Mouse (Mus musculus): ENCODE data around the gene Igf2r.

Gene Igf2r

DNA sequence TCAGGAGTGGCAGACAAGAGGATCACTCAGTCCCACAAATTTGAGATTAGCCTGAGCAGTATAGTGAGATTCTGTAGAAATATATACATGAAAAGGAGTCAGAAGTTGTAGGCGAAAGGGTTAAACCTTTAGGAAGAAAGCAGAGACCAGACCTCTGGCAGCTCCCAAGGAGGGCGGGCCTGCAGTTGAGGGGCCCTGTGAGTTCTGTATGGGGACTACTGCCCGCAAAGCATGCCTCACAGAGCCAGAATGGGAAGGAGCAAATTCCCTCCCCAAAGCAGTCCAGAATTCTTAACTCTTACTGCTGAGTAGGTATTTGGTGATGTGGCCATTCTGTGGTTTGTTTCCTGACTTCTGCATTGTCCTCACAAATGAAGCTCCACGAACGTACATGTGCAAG is 11.6 kb upstream of the Igf2r start:
- DNase-seq = no peak

DNA sequence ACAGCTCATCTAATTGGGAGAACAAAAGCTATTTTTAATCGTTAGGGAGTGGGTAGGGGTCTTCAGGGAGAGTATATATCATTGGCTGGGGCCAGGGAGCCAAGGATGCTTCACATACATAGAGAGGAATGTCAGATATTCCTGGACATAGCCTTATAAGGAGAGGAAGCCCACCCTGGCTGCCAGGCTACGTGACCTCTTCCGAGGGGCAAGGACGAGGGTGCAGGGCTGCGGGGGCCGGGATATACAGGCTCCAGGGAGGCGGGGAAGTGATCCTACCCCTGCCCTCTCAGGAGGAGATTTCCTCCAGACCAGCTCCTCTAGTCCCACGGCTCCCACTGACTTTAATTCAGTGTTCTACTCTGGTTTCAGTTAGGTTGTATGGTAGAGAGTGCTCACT is 10.7 kb upstream of the Igf2r start:
- DNase-seq = no peak

DNA sequence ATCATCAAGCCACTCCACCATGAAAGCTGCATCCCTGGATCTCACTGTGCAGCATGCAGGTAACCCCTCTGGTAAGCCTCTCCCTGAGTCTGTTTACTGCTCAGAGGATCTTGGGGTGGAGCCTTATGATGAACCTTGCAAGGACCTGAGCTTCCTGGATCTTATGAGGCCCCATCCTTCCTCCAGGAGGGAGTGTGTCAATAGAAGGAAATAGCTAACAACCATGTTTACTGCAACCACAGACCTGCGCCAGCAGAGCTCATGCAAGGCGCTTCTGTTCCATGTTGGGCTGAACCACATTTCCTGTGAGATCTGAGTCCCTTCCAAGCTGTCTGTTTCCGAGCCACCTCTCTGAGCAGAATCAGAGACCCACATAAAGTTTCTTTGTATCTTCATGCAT is 10.0 kb upstream of the Igf2r start:
- no peak for DNase-seq

DNA sequence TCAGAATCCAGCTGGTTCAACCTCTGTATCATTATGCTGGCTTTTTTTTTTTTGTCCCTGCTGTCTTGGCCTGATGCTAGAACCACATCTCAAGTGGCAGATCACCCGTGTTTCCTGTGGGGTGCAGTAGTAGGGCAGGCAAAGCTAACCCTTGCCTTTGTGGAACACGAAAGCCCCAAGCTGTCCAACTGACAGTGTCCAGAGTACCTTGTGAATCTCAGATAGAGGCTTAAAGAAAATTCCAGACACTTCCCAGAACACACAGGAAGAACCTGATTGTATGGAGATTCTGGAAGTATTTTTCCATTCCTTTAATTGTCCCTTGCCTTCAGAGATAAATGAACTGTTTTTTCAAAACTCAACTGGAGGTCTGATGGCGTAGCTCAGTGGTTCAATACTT is 4.5 kb upstream of the Igf2r start:
- no peak for DNase-seq

DNA sequence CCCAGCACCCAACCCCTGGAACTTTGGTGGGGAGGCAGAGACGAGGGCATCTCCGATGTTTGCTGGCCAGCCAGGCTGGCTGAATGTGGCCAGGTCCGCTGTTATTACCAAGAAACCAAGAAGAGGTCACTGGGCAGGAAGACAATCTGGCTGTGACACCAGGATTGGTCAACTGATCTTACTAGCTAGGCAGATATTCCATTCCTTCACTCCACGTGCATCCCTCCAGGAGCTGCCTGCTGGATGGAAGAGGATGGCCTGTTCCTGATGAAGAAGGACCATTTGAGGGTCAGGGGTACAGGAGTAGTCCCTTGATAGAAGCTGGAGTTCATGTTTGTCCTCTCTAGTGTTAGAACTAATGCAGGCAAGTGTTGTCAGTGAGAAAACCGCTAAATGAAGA is 1.0 kb upstream of the Igf2r start:
- DNase-seq = no peak

DNA sequence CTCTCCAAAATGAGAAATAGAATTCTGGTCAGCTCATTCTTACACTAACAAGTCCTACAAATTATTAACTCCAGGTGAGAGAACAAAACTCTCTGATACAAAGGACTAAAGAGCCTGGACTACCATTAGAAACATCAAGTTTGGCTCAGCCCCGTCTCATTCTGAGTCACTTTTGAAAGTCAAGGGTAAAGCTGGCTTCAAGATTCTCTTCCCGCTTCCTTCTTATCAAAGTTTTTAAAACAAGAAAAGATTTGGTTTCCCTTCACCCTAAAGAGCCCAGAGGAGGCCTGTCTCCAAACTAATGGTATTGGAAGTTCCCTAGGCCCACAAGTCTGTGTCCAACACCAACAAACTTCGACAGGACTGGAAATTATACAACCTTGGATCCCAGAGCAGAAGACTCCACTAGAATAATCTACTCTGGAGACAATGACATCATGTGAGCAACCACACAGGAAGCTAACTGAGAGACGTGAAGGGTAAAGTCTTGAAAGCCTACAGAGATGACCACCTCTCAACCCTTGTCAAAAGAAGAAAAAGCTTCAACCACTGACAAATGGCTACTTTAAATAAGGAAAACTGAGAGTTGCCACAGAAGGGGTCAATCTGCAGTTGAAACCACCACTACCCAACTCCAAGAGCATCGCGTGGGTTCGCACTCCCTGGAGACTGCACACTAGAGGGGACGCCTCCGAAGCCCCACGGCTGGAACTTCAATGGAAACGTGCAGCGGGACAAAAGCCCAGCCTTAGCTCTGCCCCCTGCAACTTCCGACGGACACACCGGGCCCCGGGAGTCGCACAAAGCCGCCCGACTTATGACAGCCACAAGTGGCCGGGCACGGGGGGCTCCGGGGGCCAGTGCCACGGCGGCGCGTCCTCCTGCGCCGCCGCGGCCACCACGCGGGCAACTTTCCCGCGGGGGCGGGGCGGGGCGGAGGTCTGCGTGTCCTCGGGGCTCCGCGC is 767 bp downstream of the Igf2r start:
- no peak for DNase-seq

DNA sequence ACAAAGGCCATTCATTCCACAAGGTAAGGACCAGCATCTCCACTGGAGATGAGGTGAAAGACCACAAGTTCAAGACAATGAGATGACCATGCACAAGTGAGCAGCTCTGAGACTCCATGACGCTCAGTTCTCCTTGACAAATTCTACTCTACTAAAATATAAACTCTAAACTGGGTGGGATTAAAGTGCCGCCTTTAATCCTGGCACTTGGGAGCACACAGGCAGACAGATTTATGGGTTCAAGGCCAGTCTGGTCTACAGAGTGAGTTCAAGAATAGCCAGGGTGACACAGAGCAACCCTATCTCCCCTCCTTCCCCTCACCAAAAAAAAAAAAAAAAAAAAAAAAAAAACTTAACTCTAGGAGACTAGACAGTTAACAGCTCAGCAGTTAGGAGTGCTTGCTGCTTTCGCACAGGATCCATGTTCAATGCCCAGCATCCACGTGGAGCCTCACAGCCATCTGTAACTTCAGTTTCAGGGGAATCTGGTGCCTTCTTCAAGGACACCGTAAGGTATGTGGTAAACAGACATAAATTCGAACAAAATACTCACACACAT is 2.1 kb downstream of the Igf2r start:
- no peak for DNase-seq

DNA sequence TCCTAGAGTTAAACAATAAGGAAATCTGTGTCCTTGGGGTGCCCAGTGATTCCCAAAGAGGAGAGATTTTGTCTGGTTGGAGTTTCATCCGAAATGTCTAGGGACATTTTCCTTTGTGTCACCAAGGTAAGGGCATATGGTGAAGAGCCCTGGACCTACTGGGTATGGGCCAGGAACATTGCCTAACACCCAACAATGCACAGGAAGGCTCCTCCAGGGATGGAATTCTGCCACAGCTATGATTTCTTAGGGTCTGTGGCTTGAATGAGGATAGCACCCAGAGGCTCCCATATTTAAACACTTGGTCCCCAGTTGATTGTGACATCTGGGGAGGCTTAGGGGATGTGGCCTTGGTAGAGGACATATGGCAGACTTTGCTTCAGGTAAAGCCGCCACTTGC is 6.1 kb downstream of the Igf2r start:
- peak; percentile 38 to 51 for DNase-seq

DNA sequence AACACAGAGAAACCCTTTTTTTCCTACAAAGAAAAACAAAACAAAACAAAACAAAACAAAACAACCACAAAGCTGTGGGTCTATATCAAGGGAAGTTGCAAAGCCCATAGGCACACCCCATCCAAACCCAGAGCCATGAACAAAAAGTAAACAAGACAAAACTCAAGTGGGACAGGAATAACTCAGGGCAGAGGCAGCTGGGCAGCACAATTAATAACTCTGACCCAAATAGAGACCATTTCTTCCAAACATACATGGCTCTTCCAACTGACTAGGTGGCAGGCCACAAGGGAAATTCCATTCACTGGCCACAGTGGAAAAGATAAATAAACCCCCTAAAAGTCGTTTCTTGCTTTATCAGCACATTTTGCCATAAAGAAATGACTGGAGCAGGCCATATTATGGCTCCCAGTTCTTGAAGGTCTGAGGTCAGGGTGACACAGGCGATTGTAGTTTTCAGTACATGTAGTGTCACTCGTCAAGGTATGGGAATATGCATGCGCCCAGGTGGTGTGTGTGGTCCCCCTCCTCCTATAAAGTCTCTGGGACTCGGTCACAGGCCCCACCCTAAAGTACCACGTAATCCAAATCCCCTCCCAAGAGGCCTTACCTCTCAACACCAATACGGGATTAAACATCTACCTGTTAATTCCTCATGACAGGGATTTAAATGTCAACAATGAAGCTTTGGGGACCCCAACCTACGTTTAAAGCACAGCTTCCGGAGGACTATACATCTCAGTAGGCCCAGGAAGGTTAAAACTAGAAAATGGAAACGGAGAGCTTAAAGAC is 8.9 kb downstream of the Igf2r start:
- no peak for DNase-seq

DNA sequence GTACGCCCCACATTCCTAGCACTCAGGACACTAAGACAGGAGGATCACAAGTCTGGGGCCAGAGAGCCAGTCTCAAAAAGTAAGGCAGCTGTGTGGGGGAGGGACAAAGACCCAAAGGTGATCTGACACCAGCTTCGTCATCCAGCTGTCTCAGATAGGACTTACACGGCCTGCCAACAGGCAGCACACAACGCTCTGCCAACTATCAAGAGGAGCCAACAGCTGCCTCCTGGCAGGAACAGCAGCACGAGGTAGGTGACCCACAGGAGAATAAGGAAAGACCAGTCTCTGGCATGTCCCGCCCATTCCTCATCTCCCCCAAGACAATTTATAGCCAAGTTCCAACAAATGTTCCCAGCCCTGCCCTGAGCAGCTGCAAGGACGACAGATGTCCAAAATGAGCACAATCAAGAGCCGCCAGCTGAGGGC is 9.8 kb downstream of the Igf2r start:
- peak in 1 of 2 experiments; percentile 25 for DNase-seq

DNA sequence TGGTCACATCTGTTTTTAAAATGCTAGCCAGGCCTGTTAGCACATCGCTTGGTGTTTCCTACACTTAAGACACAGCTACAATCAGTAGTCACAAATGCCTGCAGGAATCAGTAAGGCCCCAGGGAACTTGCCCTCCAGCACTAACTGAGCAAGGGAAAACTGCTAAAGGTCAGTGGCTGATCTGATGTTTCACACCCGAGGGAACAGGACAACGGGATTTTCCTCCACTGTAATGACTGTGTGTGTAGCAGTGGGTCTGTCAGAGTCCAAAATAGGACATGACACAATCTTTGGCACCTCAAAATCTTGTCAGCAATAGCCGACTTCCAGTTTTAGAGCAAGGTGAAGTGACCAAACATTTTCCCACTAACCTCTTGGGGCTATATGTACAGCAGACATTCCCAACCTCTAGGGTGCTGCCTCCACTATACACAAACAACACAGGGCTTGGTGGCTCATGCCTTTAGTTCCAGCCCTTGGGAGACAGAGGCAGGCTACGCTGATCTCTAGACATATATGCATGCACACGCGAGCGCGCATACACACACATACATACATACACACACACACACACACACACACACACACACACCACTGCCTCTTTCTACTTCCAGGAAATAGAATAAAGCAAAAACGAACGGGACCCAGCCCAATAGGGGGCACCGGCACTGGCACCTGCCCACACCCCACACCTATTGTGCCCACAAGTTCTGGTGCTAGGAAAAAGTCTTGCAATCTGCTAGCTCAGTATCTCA is 10.6 kb downstream of the Igf2r start:
- peak in 1 of 2 experiments; percentile 44 for DNase-seq

DNA sequence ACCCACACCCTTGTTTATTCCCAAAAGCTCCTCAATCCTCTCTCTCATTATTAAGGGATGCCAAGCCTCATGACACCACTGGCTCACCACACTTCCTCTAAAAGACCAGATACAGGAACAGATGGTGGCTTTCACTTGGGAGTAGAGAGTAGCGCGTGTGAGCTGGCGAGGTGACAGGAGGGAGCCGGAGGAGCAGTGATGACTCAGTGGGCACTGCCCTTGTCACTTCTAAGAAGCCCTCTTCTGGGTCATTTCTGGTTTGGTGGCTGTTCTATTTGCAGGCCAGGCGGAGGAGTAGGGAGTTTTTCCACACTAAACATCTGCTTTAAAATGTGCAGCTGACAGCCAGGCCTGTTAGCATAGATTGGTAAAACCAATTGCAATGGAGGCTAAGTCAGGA is 11.5 kb downstream of the Igf2r start:
- peak; percentile 92 to 94 for DNase-seq

DNA sequence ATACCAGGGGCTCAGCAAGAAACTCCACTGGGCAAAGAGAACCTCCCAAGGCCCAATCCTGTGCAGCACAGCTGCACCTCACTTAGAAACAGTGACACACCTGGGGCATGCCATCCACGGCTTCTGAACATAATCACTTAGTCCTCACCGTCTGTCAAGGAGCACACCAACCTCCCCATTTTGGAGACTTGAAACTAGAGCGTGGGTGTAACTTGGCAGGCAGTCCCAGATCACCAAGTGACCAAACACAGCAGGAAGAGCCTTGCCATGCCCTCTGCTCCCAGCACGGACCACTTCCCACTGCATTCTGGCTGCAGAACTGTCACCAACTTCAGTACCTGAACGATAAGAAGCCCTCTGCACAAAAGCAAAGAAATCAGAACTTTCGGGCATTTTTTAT is 12.3 kb downstream of the Igf2r start:
- peak; percentile 58 to 59 for DNase-seq

DNA sequence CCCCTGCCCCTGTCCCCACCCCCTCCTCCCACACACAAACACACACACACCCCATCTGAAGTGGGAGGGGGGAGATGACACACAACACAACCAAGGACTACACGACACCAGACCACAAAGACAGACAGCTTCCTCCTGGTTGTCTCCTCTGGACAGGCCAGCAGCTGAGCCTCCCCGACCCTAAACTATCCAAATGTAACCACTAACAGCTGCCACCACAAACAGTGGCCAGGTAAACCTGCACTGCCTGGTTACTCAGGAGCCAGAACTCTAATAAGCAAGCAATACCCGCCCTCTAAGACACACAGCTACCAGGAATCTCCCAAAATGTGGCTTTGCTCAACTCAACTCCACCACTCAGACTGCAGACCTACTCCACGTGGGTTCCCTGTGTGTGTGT is 13.5 kb downstream of the Igf2r start:
- peak in 1 of 2 experiments; percentile 15 for DNase-seq

DNA sequence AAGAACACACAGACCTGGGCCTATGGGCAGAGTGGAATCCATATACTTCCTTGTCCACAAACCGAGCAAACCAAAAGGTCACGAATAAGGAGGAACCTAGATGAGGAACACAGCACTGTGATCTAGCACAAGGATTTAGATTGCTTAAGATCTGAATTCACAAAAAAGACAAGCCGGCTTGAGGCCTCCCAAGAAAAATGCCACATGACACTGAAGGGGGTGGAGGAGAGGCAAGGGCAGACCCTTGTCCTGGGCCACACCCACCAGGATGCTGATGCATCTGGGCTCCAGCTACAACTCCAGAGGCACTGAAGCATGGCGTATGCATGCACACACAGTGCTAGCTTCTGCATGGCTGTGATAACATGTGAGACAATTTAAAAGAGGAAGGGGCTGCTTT is 14.3 kb downstream of the Igf2r start:
- no peak for DNase-seq

DNA sequence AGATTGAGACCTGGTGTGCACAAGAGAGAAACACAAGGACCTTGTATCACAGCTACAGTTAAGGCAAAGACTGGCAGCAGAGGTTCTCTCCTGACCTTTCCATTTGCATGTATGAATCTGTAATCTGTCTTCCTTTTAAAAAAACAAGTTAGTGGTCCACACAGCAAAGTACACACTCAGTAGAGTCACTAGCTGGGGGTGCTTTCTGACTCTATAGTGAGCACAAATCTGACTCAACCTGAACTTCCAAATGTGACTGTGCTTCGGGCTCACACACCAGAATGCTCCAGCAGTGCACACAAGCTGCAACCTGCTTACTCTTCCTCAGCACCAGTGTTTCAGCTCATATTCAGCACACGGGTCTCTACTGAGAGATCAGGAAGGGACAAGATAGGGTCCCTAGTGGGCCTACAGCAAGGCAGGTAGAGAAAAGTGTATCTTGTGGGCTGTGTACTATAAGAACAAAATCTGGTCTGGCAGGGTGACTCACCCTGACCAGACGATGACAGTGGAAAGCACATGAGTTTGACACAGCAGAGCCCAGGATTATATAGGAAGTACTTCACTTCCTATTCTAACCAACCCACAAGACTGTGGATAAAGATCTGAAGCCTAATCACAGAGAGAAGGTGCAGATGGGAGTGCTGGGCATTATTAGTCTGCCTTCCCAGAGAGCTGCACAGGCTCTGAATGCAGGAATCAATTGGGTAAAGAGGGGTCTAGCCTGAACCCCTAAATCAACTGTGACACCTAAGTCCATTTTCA is 15.0 kb downstream of the Igf2r start:
- DNase-seq = no peak

DNA sequence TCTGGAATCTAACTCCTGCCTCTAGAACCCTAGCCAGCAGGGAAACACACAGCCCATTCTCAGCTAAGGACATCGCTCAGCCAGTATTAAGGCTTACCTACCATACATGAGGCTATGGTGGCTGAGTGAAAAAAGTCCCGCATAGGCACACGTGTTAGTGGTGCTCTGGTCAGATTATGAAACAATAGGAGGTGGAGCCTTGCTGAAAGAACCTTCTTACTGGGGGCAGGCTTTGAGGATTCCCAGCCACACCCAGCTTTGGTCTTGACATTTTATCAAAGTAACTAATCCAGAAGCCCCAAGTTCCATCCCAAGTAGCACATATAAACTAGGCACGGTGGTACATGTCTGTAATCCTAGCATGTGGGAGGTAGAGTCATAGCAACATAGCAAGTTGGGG is 16.4 kb downstream of the Igf2r start:
- DNase-seq = no peak

DNA sequence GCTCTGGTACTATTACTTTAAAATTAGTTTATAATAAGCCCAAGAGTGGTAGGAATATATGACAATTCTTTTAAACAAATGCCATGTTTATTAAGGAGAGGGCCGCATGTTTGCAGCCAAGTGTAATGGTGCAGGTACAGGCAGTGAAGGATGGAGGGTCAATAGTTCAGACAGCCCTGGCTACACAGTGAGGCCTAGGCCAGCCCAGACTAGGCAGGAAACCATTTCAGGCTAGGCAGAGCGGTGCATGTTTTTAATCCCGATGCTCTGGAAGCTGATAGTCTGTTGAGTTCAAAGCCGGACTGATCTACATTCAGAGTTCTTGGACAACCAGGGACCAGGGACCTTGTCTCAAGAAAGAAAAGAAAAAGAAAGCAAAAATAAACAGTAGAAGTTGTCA is 17.8 kb downstream of the Igf2r start:
- DNase-seq = no peak

DNA sequence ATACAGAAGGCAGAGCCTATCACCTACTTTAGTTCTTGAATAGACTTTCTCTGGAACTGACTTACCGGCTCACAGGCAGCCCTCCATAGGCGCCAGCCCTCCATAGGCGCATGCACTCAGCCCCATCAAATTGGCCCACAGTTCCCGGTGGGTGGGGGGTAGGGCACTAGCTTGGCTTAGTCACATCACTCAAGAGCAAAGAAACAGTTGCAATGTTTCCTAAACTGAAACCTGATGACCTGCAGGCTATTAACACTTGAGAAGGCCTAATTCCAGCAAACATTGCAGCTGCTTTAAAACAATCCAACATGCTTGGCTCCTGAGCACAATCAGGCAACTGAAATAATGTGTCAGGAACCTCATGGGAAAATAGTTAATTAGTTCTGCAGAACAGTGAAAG is 18.2 kb downstream of the Igf2r start:
- peak in 1 of 2 experiments; percentile 24 for DNase-seq

DNA sequence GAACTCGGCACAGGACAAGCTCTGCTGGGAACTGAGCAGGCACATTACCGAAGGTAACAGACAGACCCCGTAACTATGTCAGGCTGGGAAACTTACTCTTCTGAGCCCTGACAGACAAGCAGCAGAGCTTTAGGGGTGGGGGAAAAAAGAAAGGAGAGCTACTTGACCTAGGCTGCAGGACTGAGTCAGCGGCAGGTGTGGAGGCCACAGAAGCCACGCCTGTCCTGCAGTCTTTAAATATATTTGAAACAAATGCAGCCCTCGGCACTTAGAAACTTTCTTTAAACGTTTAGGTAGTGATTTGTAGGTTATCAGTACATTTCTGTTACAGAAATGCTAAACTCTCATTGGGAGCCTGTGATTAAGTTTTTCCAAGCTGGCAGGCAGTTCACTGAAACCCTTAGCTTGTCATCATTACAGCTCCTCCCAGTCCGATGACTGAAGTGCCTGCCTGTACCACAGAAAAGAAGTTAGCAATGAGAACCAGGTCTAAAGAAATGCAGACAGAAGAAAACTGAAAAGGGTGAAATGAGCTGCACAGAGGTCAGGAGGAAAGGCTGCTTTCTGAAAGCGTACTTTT is 18.8 kb downstream of the Igf2r start:
- no peak for DNase-seq
